Mouse (Mus musculus): ENCODE data around the gene Tssk6. TPM values are rescaled to one million over a fixed set of nuclear protein-coding genes. Genes with fewer than 3 reads are reported as not detected.

The Tssk6 gene
- 5.1 TPM in 2 replicates for polyA plus RNA-seq (2014; fragmentation: Nextera tagmentation; extraction: Ambion mirVana)

- WGBS: 3% methylated on average over 89 of the region's 89 CpGs
- Histone ChIP-seq H3K4me2 (ENCODE audit: low read length) (peak within 1 kb of the TSS; percentile 96), H3K27ac (replicated peaks; ENCODE audit: low read depth, low read length) (peak within 1 kb of the TSS; percentile 87), H3K4me3 (replicated peaks; ENCODE audit: low read depth, low read length) (peak within 1 kb of the TSS; percentile 57), H3K4me1 (ENCODE audit: control insufficient read depth, insufficient read depth, low read length) (peaks cover 27% of the 10 kb centered on the region), H3K9ac (replicated peaks; ENCODE audit: low read length) (peak within 1 kb of the TSS; percentile 62), H3K27me3 (ENCODE audit: control insufficient read depth, insufficient read depth, low read length) (no peaks in the 10 kb centered on the region), H3K36me3 (ENCODE audit: control insufficient read depth, insufficient read depth, low read length) (peaks cover 12% of the 10 kb centered on the region; the same call in 1 of the 2 replicates), H3K9me3 (ENCODE audit: control insufficient read depth, low read length) (no peaks in the 10 kb centered on the region)
- no peak for DNase-seq
- ATAC-seq (ENCODE audit: low FRiP score, low TSS enrichment): peak; percentile 53
Measured at GRCm38 (mm10) chr8:69902163-69903062, at the start of gene Tssk6, which contains the start of the genes Ndufa13 and Yjefn3. Gene Tssk6 (plus strand): TSS chr8:69902184. Gene Ndufa13 (minus strand): TSS chr8:69902558. Gene Yjefn3 (minus strand): TSS chr8:69902712.

DNA sequence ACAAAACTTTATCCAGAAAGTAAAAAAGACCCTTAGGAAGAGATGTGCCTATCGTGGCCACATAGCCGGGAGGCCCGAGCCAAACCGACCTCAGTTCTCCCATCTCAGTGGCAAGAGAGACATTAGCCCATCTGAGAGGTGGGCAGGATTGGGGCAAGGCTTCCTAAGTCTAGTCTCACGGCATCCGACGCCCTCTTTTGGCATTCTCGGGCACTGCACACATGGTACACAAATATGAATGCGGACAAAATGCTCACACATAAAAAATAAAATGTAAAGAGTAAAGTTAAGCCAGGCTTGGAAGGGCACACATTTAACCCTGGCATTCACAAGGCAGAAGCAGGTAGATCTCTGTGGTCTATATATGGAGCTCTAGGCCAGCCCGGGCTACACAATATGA lies 48.1 kb upstream of the Tssk6 start:
- Histone ChIP-seq H3K9me3 (ENCODE audit: control insufficient read depth, low read length) (no peaks in the 10 kb centered on the region), H3K36me3 (ENCODE audit: control insufficient read depth, insufficient read depth, low read length) (peaks cover 2% of the 10 kb centered on the region; the same call in 1 of the 2 replicates), H3K9ac (replicated peaks; ENCODE audit: low read length) (no peak overlapping the region), H3K4me3 (replicated peaks; ENCODE audit: low read depth, low read length) (no peak overlapping the region), H3K27me3 (ENCODE audit: control insufficient read depth, insufficient read depth, low read length) (no peaks in the 10 kb centered on the region), H3K27ac (replicated peaks; ENCODE audit: low read depth, low read length) (no peak overlapping the region), H3K4me1 (ENCODE audit: control insufficient read depth, insufficient read depth, low read length) (no peaks in the 10 kb centered on the region), H3K4me2 (ENCODE audit: low read length) (no peak overlapping the region)
- ATAC-seq (ENCODE audit: low FRiP score, low TSS enrichment): no peak
- DNase-seq: no peak
- WGBS: 97% methylated on average over 10 of the region's 10 CpGs

DNA sequence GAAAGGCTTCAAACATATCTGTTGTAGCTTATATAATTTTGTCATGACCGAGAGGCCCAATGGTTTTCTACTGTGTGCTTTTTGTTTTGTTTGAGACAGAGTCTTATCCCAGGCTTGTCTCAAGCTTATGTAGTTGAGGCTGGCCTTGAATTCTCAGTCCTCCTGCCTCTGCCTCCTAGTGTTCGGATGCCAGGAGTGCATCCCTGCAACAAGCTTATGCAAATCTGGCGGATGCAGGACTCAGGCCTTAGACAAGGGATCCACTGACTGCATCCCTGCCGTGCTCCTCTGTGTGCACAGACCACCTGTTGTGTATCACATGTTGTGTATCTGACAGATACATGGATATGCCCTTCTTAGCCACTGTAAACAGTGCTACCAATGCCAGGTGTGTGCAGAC lies 41.2 kb upstream of the Tssk6 start:
- Histone ChIP-seq H3K27me3 (ENCODE audit: control insufficient read depth, insufficient read depth, low read length) (no peaks in the 10 kb centered on the region), H3K4me1 (ENCODE audit: control insufficient read depth, insufficient read depth, low read length) (no peaks in the 10 kb centered on the region), H3K4me2 (ENCODE audit: low read length) (no peak overlapping the region), H3K27ac (replicated peaks; ENCODE audit: low read depth, low read length) (no peak overlapping the region), H3K4me3 (replicated peaks; ENCODE audit: low read depth, low read length) (no peak overlapping the region), H3K9ac (replicated peaks; ENCODE audit: low read length) (no peak overlapping the region), H3K36me3 (ENCODE audit: control insufficient read depth, insufficient read depth, low read length) (peaks cover 49% of the 10 kb centered on the region), H3K9me3 (ENCODE audit: control insufficient read depth, low read length) (no peaks in the 10 kb centered on the region)
- ATAC-seq (ENCODE audit: low FRiP score, low TSS enrichment) (no peak), DNase-seq (peak; percentile 19)
- WGBS: 53% methylated on average over 4 of the region's 4 CpGs

- DNase-seq: no peak
- no peaks in the 10 kb centered on the region for H3K27me3 ChIP-seq (ENCODE audit: control insufficient read depth, insufficient read depth, low read length)
- H3K9me3 ChIP-seq (ENCODE audit: control insufficient read depth, low read length): no peaks in the 10 kb centered on the region
- no peak overlapping the region for H3K9ac ChIP-seq (replicated peaks; ENCODE audit: low read length)
- ATAC-seq (ENCODE audit: low FRiP score, low TSS enrichment): no peak
- H3K4me3 ChIP-seq (replicated peaks; ENCODE audit: low read depth, low read length): no peak overlapping the region
- H3K36me3 ChIP-seq (ENCODE audit: control insufficient read depth, insufficient read depth, low read length): peaks cover 50% of the 10 kb centered on the region
- no peak overlapping the region for H3K27ac ChIP-seq (replicated peaks; ENCODE audit: low read depth, low read length)
- H3K4me1 ChIP-seq (ENCODE audit: control insufficient read depth, insufficient read depth, low read length): no peaks in the 10 kb centered on the region
- no peak overlapping the region for H3K4me2 ChIP-seq (ENCODE audit: low read length)
- 66% methylated on average over 2 of the region's 2 CpGs for WGBS
Measured at GRCm38 (mm10) chr8:69861251-69861650, 40.7 kb upstream of the Tssk6 start.

GRCm38 (mm10) chr8:69863387-69864020 lies 38.5 kb upstream of the Tssk6 start:
- Histone ChIP-seq H3K36me3 (ENCODE audit: control insufficient read depth, insufficient read depth, low read length) (peaks cover 50% of the 10 kb centered on the region), H3K9me3 (ENCODE audit: control insufficient read depth, low read length) (no peaks in the 10 kb centered on the region), H3K9ac (replicated peaks; ENCODE audit: low read length) (no peak overlapping the region), H3K4me3 (replicated peaks; ENCODE audit: low read depth, low read length) (no peak overlapping the region), H3K4me2 (ENCODE audit: low read length) (no peak overlapping the region), H3K27ac (replicated peaks; ENCODE audit: low read depth, low read length) (no peak overlapping the region), H3K4me1 (ENCODE audit: control insufficient read depth, insufficient read depth, low read length) (no peaks in the 10 kb centered on the region), H3K27me3 (ENCODE audit: control insufficient read depth, insufficient read depth, low read length) (no peaks in the 10 kb centered on the region)
- ATAC-seq (ENCODE audit: low FRiP score, low TSS enrichment): no peak
- DNase-seq: no peak
- 91% methylated on average over 5 of the region's 5 CpGs for WGBS

DNA sequence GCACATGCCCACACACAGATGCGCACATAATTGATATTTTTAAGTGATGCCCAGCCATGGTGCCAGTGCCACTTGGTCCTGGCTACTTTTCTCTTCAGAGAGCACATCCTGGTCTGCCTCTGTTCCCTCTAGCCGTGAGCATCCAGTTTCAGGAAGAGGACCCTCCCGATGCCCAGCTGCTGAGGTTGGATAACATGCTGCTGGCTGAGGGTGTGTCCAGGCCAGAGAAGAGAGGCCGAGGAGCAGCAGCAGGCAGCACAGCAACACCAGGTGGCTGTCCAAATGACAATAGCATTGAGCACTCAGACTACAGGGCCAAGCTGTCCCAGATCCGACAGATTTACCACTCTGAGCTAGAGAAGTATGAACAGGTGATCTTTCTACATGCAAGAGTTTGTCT lies 37.8 kb upstream of the Tssk6 start:
- no peaks in the 10 kb centered on the region for H3K9me3 ChIP-seq (ENCODE audit: control insufficient read depth, low read length)
- no peak overlapping the region for H3K27ac ChIP-seq (replicated peaks; ENCODE audit: low read depth, low read length)
- no peaks in the 10 kb centered on the region for H3K27me3 ChIP-seq (ENCODE audit: control insufficient read depth, insufficient read depth, low read length)
- no peak overlapping the region for H3K4me3 ChIP-seq (replicated peaks; ENCODE audit: low read depth, low read length)
- DNase-seq (no peak), ATAC-seq (ENCODE audit: low FRiP score, low TSS enrichment) (no peak)
- WGBS: 88% methylated on average over 5 of the region's 5 CpGs
- H3K36me3 ChIP-seq (ENCODE audit: control insufficient read depth, insufficient read depth, low read length): peaks cover 45% of the 10 kb centered on the region
- no peaks in the 10 kb centered on the region for H3K4me1 ChIP-seq (ENCODE audit: control insufficient read depth, insufficient read depth, low read length)
- no peak overlapping the region for H3K9ac ChIP-seq (replicated peaks; ENCODE audit: low read length)
- no peak overlapping the region for H3K4me2 ChIP-seq (ENCODE audit: low read length)

DNA sequence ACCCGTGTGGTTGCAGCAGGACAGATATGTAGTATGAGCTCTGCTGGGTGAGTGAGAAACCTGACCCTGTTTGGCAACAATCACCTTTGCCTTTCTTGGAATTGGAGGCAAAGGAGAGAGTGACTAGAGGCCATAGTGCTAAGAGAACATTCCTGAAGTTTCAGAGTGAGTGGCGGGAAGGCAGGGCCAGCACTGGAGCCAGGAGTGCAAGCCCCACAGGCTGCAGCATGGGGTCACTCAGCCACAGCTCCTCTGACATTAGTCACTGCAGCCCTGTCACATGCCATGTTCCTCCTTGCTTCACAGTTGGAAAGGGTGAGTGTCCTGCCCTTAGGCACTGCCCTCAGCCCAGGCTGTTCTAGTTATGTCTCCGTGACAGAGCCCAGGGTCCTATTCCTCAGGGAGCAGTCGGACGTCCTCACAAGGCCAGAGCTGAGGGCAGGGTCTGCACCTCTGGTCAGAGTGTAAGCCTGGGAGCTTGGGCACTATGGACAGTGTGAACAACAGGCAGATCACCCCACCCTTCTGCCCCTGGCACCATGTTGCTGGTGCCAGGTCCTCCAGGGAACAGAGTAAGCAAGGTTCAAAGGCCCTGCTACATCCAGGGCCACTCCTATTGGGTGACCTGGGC lies 34.2 kb upstream of the Tssk6 start:
- Histone ChIP-seq H3K27ac (replicated peaks; ENCODE audit: low read depth, low read length) (no peak overlapping the region), H3K27me3 (ENCODE audit: control insufficient read depth, insufficient read depth, low read length) (no peaks in the 10 kb centered on the region), H3K4me2 (ENCODE audit: low read length) (no peak overlapping the region), H3K36me3 (ENCODE audit: control insufficient read depth, insufficient read depth, low read length) (peaks cover 43% of the 10 kb centered on the region), H3K4me3 (replicated peaks; ENCODE audit: low read depth, low read length) (no peak overlapping the region), H3K4me1 (ENCODE audit: control insufficient read depth, insufficient read depth, low read length) (no peaks in the 10 kb centered on the region), H3K9me3 (ENCODE audit: control insufficient read depth, low read length) (no peaks in the 10 kb centered on the region), H3K9ac (replicated peaks; ENCODE audit: low read length) (no peak overlapping the region)
- no peak for DNase-seq
- ATAC-seq (ENCODE audit: low FRiP score, low TSS enrichment): no peak
- 85% methylated on average over 5 of the region's 5 CpGs for WGBS

GRCm38 (mm10) chr8:69870003-69870765 lies 31.8 kb upstream of the Tssk6 start:
- Histone ChIP-seq H3K4me3 (replicated peaks; ENCODE audit: low read depth, low read length) (no peak overlapping the region), H3K36me3 (ENCODE audit: control insufficient read depth, insufficient read depth, low read length) (peaks cover 32% of the 10 kb centered on the region), H3K9me3 (ENCODE audit: control insufficient read depth, low read length) (no peaks in the 10 kb centered on the region), H3K4me1 (ENCODE audit: control insufficient read depth, insufficient read depth, low read length) (no peaks in the 10 kb centered on the region), H3K27ac (replicated peaks; ENCODE audit: low read depth, low read length) (no peak overlapping the region), H3K4me2 (ENCODE audit: low read length) (no peak overlapping the region), H3K9ac (replicated peaks; ENCODE audit: low read length) (no peak overlapping the region), H3K27me3 (ENCODE audit: control insufficient read depth, insufficient read depth, low read length) (no peaks in the 10 kb centered on the region)
- WGBS: 87% methylated on average over 11 of the region's 11 CpGs
- ATAC-seq (ENCODE audit: low FRiP score, low TSS enrichment) (no peak), DNase-seq (no peak)

Measured in midbrain, embryonic 14.5 days (tissue).